Mouse (Mus musculus) layer of hippocampus, adult 18-20 months (tissue): ENCODE data around the gene Gm8879. TPM values are rescaled to one million over a fixed set of nuclear protein-coding genes. Genes with fewer than 3 reads are reported as not detected.
"Not testable (repeated sequence)": the region's sequence is repeated elsewhere in the genome, so short reads cannot be mapped to it uniquely, and the experiment has no call there.

ENCODE experiments used
- DNase-seq, 2 experiments: peaks; one replicate each; pipeline ENCODE4 v3.0.0; 2022; ENCODE audit warnings: low spot score in 2 of 2
- long read RNA-seq: library from polyadenylated mRNA; stranded (forward); transcript quantifications from one replicate; pipeline ENCODE4 v2.0.0, GENCODE M21; 2021
- total RNA-seq, 2 experiments: library from RNA; stranded (reverse); gene quantifications; 2 replicates each; pipeline ENCODE4 v1.2.3; 2021

The Gm8879 gene
- total RNA-seq, result not detected
- long read RNA-seq, result 0 reads

DNA sequence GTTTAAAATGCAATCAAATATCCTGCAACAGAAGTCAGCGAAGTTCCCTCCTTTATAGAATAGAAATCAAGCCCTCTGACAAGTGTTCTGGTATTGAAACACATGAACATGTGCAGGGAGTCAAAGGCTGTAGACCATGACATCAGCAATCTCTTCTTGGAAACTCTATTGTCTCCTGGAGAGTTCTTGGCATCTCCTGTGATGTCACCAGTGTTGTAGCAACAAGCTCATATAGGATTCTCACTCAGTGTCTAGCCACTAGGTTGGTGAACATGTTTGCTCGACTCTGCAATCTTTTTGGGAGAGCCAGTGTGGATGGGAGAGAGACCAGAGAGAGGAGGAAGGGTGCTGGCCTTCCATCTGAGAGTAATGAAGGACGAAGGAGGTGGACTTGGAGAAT lies at the start of gene Gm8879:
Gm8879 (plus strand) TSS at position 301 of the 400 bp plus-strand sequence.
- not testable (repeated sequence) for DNase-seq

DNA sequence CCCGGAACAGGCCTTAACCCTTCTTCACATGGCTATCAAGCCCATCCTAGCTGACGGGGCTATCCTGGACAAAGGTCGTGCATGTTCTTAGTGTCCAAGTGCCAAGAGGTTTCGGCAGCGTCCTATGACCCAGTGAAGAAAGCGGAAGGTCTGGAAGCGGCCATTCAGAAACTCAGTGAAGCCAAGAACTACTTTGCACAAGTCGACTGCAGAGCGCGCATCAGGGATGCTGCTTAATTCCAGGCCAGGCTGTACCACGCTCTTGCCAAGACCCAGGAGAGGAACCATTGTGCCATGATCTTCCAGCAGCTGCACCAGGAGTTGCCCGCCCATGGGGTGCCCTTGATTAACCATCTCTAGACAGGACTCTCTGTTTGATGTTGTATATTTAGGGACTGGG lies 10.6 kb downstream of the Gm8879 start:
- peak in 1 of 2 experiments; percentile 1 for DNase-seq

Other genes starting within 250 kb of the Gm8879 start
- gene Gm8871, start 179.8 kb upstream of the Gm8879 start, total RNA-seq, result not detected
- not detected for gene Gm8857, start 179.8 kb upstream of the Gm8879 start, total RNA-seq
- not detected for gene Gm5861, start 55.4 kb downstream of the Gm8879 start, total RNA-seq
- gene Gm8890, start 128.4 kb downstream of the Gm8879 start, total RNA-seq, result not detected
- not detected for gene Speer1, start 213.9 kb downstream of the Gm8879 start, total RNA-seq